Mouse (Mus musculus): Measurements from ENCODE around the gene Atp5j2. TPM values are rescaled to one million over a fixed set of nuclear protein-coding genes. Genes with fewer than 3 reads are reported as not detected.

Gene Atp5j2
- total RNA-seq, 2 experiments from 2014 or later = 674 to 757 TPM

Other genes starting within 250 kb of the Atp5j2 start
- gene Smurf1, start 226.2 kb downstream of the Atp5j2 start, total RNA-seq (2021) = 10 to 100 TPM; 11.5 to 12.6 TPM
- not detected for gene Gm4871, start 159.3 kb downstream of the Atp5j2 start, total RNA-seq (2021)
- not detected for gene 1700018F24Rik, start 149.1 kb downstream of the Atp5j2 start, total RNA-seq (2021)
- 10 to 100 TPM; 26.6 to 32.2 TPM for gene Arpc1a, start 108.2 kb downstream of the Atp5j2 start, total RNA-seq (2021)
- gene Kpna7, start 108.0 kb downstream of the Atp5j2 start, total RNA-seq (2021) = not detected
- gene Arpc1b, start 77.8 kb downstream of the Atp5j2 start, total RNA-seq (2021) = 10 to 100 TPM; 32.4 to 46.8 TPM
- 10 to 100 TPM; 50.0 to 50.6 TPM for gene Pdap1, start 51.8 kb downstream of the Atp5j2 start, total RNA-seq (2021)
- 10 to 100 TPM; 48.4 to 53.7 TPM for gene Bud31, start 51.7 kb downstream of the Atp5j2 start, total RNA-seq (2021)
- gene Ptcd1, start 25.0 kb downstream of the Atp5j2 start, total RNA-seq (2021) = 10 to 100 TPM; 11.3 to 11.4 TPM
- 1 to 10 TPM; 6.7 to 7.2 TPM for gene Cpsf4, start 24.8 kb downstream of the Atp5j2 start, total RNA-seq (2021)
- gene Zkscan14, start 9.8 kb upstream of the Atp5j2 start, total RNA-seq (2021) = 1 to 10 TPM; 7.8 to 9.7 TPM
- 1 to 10 TPM; 6.7 to 6.9 TPM for gene Zkscan5, start 12.5 kb upstream of the Atp5j2 start, total RNA-seq (2021)
- 10 to 100 TPM; 10.9 to 12.6 TPM for gene Zfp655, start 39.7 kb upstream of the Atp5j2 start, total RNA-seq (2021)
- 1 to 10 TPM; 6.8 to 7.0 TPM for gene Zscan25, start 88.4 kb upstream of the Atp5j2 start, total RNA-seq (2021)
- gene Cyp3a57, start 153.2 kb upstream of the Atp5j2 start, total RNA-seq (2021) = not detected

All from gastrocnemius, postnatal 25 days (tissue).